Mouse (Mus musculus) MEL (cell line): ENCODE measurements around the gene 4921501E09Rik.

Source experiments
- CTCF ChIP-seq, 3 experiments: IDR thresholded peaks in 2 of 3; conservative IDR thresholded peaks in 1 of 3; 2 replicates each; pipeline ENCODE4 v1.5.1; 2011 to 2012; ENCODE audit warnings: low read length in 3 of 3, low read depth in 2 of 3, mild to moderate bottlenecking in 2 of 3, improper control_type of control experiment in 1 of 3, inconsistent platforms in 1 of 3, mixed read lengths in 1 of 3, moderate library complexity in 1 of 3; ENCODE audit not compliant: control insufficient read depth in 1 of 3, insufficient read depth in 1 of 3, poor library complexity in 1 of 3, severe bottlenecking in 1 of 3
- HCFC1 ChIP-seq: IDR thresholded peaks from 2 replicates; pipeline ENCODE4 v1.6.1; 2012; ENCODE audit warnings: low read depth, mild to moderate bottlenecking, inconsistent platforms, low read length, improper control_type of control experiment, moderate library complexity
- MAFK ChIP-seq: IDR thresholded peaks from 2 replicates; pipeline ENCODE4 v1.6.1; 2011; ENCODE audit warnings: low read depth, mild to moderate bottlenecking, low read length, improper control_type of control experiment, borderline replicate concordance
- NELFE ChIP-seq: IDR thresholded peaks from 2 replicates; pipeline ENCODE4 v1.6.1; 2011; ENCODE audit warnings: low read depth, low read length, improper control_type of control experiment
- NRF1 ChIP-seq: IDR thresholded peaks from 2 replicates; pipeline ENCODE4 v1.6.1; 2014; ENCODE audit warnings: low read depth, mild to moderate bottlenecking, inconsistent platforms, low read length, improper control_type of control experiment, moderate library complexity; ENCODE audit not compliant: poor library complexity, insufficient read depth, severe bottlenecking
- POLR2A ChIP-seq, 2 experiments: IDR thresholded peaks; 2 replicates each; pipeline ENCODE4 v1.6.1; 2011 to 2012; ENCODE audit warnings: low read length in 2 of 2, mild to moderate bottlenecking in 2 of 2, control low read depth in 1 of 2, improper control_type of control experiment in 1 of 2, low read depth in 1 of 2, moderate library complexity in 1 of 2; ENCODE audit not compliant: control insufficient read depth in 1 of 2, insufficient read depth in 1 of 2, poor library complexity in 1 of 2
- SIN3A ChIP-seq: IDR thresholded peaks from 2 replicates; pipeline ENCODE4 v1.6.1; 2012; ENCODE audit warnings: low read length, improper control_type of control experiment, inconsistent platforms
- TAL1 ChIP-seq: IDR thresholded peaks from 2 replicates; pipeline ENCODE4 v1.6.1; 2012; ENCODE audit warnings: mild to moderate bottlenecking, inconsistent platforms, low read length, moderate library complexity, mixed read lengths
- ZNF384 ChIP-seq: IDR thresholded peaks from 2 replicates; pipeline ENCODE4 v1.6.1; 2012; ENCODE audit warnings: low read depth, mild to moderate bottlenecking, inconsistent platforms, low read length, improper control_type of control experiment

DNA sequence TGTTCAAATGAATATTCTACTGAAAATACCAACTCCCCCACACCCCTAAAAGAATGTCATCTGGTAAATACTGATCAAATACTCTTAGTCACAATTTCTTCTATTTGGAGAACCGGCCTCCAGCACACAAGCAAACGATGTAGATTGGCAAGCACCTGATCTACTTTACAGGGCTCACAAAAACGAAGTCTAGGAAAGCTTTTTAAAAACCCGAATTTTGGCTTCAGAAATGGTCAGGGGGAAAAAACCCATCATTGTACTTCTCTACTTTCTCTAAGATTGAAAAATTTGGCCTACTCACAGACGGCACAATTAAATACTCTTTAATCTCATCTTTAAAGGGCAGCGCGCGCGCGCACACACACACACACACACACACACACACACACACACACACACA, 35.5 kb downstream of the 4921501E09Rik start:
- TF ChIP-seq NELFE: no peak
- no peak for TF ChIP-seq POLR2A (IDR thresholded peaks at IDR 0.05; ENCODE audit: control insufficient read depth in 1 of 2, insufficient read depth in 1 of 2, low read depth in 1 of 2, low read length in 2 of 2, poor library complexity in 1 of 2)
- no peak for TF ChIP-seq MAFK
- TF ChIP-seq TAL1: no peak
- TF ChIP-seq HCFC1: no peak
- no peak for TF ChIP-seq CTCF (IDR thresholded peaks at IDR 0.05 in 2 of 3, conservative IDR thresholded peaks at IDR 0.05 in 1 of 3; ENCODE audit: control insufficient read depth in 1 of 3, insufficient read depth in 1 of 3, low read depth in 2 of 3, low read length in 3 of 3, poor library complexity in 1 of 3, severe bottlenecking in 1 of 3)
- no peak for TF ChIP-seq NRF1
- no peak for TF ChIP-seq ZNF384
- no peak for TF ChIP-seq SIN3A
